Mouse (Mus musculus) G1E (cell line): ENCODE results near the gene Riox1.

Source experiments
- CTCF ChIP-seq: IDR thresholded peaks from 2 replicates; pipeline ENCODE4 v1.5.1; 2012; ENCODE audit warnings: low read depth, low read length, inconsistent platforms, mixed read lengths
- GATA1 ChIP-seq: IDR thresholded peaks from 2 replicates; pipeline ENCODE4 v1.6.1; 2012; ENCODE audit warnings: borderline replicate concordance, low read length, inconsistent platforms, mixed read lengths

- TF ChIP-seq CTCF (no peak), GATA1 (no peak)
Observed at GRCm38 (mm10) chr12:83910451-83910850, 40.0 kb upstream of the Riox1 start.
